Mouse (Mus musculus): ENCODE data around the gene Alg2. TPM values are rescaled to one million over a fixed set of nuclear protein-coding genes. Genes with fewer than 3 reads are reported as not detected.

The Alg2 gene
- 3.7 and 4.9 TPM in 2 replicates for total RNA-seq (2014; rRNA removed)
- polyA plus RNA-seq (2012; rRNA removed): 13.9 and 17.4 TPM in 2 replicates

DNA sequence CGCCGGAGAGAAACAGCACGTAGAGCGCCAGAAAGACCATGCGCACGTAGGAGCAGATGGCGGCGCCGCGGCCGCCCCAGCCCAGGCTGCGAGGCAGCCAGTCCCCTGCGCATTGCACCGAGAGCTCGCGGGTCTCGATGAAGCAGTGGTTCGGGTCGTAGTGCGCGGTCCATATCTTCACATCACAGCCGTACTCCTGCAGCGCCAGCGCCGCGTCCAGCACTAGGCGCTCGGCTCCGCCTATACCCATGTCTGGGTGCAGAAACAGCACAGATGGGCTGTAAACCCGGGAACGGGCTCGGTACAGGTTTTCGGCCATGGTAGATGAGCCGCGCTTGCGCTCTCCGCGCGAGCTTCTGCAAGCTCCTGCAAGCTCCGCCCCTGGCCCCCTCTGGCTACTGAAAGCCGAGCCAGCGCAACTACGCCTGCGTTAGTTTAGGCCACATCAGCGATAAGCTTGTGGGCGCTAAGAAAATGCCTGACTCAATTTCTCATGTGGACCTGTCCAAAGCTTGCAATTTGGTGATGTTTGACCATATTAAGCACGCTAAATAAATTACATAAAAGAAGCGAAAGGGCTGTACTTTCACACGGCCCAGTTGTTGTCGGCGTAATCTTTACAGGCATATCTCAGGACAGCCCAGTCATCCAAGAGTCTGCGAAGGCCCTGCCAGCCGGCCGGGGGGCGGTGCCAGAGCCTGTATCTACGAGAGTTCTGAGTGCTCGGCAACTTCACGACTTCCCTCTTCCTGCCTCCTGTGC lies at the start of gene Alg2, which contains the start of gene Sec61b:
Alg2 (minus strand) TSS at position 366 of the 762 bp plus-strand sequence.
Sec61b (plus strand) TSS at position 691 of the 762 bp plus-strand sequence.
- Histone ChIP-seq H3K27me3 (ENCODE audit: control insufficient read depth, insufficient read depth, low read length) (no peaks in the 10 kb centered on the region), H3K4me1 (ENCODE audit: control insufficient read depth, insufficient read depth, low read length) (peaks cover 5% of the 10 kb centered on the region), H3K27ac (replicated peaks; ENCODE audit: insufficient read depth, low read depth, low read length) (peak within 1 kb of the TSS; percentile 68), H3K9ac (ENCODE audit: low read depth, low read length) (peak within 1 kb of the TSS; percentile 91), H3K4me3 (ENCODE audit: insufficient read depth, low read depth, low read length) (peak within 1 kb of the TSS; percentile 94), H3K36me3 (ENCODE audit: control insufficient read depth, insufficient read depth, low read length) (peaks cover 34% of the 10 kb centered on the region), H3K79me2 (ENCODE audit: control insufficient read depth, insufficient read depth, low read length) (peaks cover 11% of the 10 kb centered on the region; the same call in 1 of the 2 replicates)
- TF ChIP-seq POLR2A (IDR thresholded peaks at IDR 0.05; ENCODE audit: extremely low read depth, insufficient read depth, low read length): peak; percentile 69; the same call in 1 of the 2 replicates
- TF ChIP-seq CTCF (IDR thresholded peaks at IDR 0.05; ENCODE audit: low read depth, low read length): no peak
- WGBS: under 1% methylated on average over 58 of the region's 58 CpGs
- peak; percentile 94 for DNase-seq (ENCODE audit: extremely low read depth, low read depth, low spot score)

DNA sequence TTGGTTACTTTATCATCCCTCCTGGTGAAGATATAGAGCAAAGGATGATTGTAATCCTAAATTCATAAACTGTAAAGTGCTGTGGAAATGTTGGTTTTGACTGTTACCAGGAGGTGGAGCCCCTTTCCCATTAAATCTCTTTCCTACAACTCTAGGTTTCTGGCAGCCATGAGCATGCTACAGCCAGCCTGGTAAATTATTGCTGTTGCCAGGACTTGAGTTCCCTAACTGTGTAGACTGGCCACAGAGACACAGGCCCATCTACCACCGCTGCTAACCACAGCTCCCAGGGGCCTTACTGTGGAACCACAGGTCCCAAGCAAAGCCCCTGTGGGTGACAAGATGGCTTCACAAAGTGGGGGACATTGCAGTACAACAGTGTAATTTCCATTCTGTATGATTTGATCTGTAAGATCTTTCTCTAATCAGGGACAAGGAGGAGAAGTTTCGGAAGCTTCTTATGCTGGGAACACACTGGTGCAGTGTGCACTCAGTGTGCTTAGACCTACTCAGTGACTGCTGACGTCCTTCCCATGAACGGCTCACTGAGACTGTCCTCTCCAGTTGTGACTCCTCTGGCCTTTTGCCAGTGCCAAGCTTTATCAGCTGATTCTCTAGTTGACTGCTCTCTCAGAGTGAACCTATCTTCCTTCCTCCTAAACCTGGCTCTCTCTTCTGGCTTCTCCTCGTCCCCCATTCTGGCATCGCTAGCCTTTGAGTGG lies 47.9 kb upstream of the Alg2 start:
- no peaks in the 10 kb centered on the region for H3K36me3 ChIP-seq (ENCODE audit: control insufficient read depth, insufficient read depth, low read length)
- 79% methylated on average over 6 of the region's 6 CpGs for WGBS
- no peak overlapping the region for H3K4me3 ChIP-seq (ENCODE audit: insufficient read depth, low read depth, low read length)
- peaks cover 3% of the 10 kb centered on the region; the same call in 1 of the 2 replicates for H3K27me3 ChIP-seq (ENCODE audit: control insufficient read depth, insufficient read depth, low read length)
- no peak overlapping the region for H3K27ac ChIP-seq (replicated peaks; ENCODE audit: insufficient read depth, low read depth, low read length)
- no peak for DNase-seq (ENCODE audit: extremely low read depth, low read depth, low spot score)
- no peaks in the 10 kb centered on the region for H3K4me1 ChIP-seq (ENCODE audit: control insufficient read depth, insufficient read depth, low read length)
- H3K79me2 ChIP-seq (ENCODE audit: control insufficient read depth, insufficient read depth, low read length): no peaks in the 10 kb centered on the region
- H3K9ac ChIP-seq (ENCODE audit: low read depth, low read length): no peak overlapping the region
- TF ChIP-seq POLR2A (IDR thresholded peaks at IDR 0.05; ENCODE audit: extremely low read depth, insufficient read depth, low read length) (no peak), CTCF (IDR thresholded peaks at IDR 0.05; ENCODE audit: low read depth, low read length) (no peak)

DNA sequence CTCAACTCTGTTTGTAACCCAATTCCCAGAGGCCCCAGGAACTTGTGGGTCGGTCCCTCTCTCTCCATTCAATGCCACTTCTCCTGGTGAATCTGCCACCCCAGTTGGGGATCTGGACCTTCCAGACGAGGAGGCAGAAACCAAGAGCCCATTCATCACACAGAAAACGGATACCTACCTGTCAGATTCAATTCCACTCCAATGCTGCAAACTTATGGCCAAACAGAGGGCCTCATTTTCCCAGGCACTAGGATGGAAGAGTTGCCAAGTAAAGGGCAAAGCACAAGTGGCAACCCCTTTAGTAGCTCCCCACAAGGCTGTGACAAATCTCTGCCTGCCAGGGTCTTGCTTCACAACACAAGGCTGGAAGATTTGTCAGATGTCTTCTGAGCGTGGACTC lies 45.9 kb upstream of the Alg2 start:
- Histone ChIP-seq H3K36me3 (ENCODE audit: control insufficient read depth, insufficient read depth, low read length) (no peaks in the 10 kb centered on the region), H3K4me1 (ENCODE audit: control insufficient read depth, insufficient read depth, low read length) (no peaks in the 10 kb centered on the region), H3K9ac (ENCODE audit: low read depth, low read length) (no peak overlapping the region), H3K27me3 (ENCODE audit: control insufficient read depth, insufficient read depth, low read length) (peaks cover 3% of the 10 kb centered on the region; the same call in 1 of the 2 replicates), H3K79me2 (ENCODE audit: control insufficient read depth, insufficient read depth, low read length) (no peaks in the 10 kb centered on the region), H3K27ac (replicated peaks; ENCODE audit: insufficient read depth, low read depth, low read length) (no peak overlapping the region), H3K4me3 (ENCODE audit: insufficient read depth, low read depth, low read length) (no peak overlapping the region)
- no peak for TF ChIP-seq POLR2A (IDR thresholded peaks at IDR 0.05; ENCODE audit: extremely low read depth, insufficient read depth, low read length)
- no peak for TF ChIP-seq CTCF (IDR thresholded peaks at IDR 0.05; ENCODE audit: low read depth, low read length)
- 61% methylated on average over 4 of the region's 4 CpGs for WGBS
- DNase-seq (ENCODE audit: extremely low read depth, low read depth, low spot score): no peak

DNA sequence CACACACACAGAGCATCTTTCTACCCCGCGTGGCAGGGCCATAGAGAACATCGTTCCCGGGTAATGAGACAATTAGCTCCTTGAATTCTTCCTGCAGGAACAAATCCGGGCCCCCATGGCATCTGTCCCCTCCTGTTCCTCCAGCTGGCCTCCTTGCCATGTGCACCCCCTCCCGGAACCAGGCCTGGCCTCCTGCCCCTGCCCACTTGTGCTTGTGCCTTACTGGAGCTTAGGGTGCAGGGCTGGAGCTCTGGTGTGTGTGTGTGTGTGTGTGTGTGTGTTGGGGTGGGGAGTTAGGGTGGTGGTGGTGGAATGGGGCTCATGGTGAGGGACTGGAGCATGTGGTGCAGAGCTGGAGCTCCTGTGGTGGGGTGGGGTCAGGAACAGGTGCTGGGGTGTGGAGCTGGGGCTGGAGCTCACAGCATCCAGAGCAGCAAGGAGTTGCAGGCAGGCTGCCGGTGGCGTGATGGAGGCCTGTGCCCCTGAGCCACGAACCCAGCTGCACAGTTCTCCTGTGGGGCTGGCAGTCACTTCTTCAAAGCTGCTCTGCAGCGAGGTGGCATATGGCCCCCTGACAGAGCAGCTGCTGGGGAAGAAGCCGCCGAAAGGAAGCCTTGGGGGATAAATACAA lies 44.5 kb upstream of the Alg2 start:
- no peaks in the 10 kb centered on the region for H3K36me3 ChIP-seq (ENCODE audit: control insufficient read depth, insufficient read depth, low read length)
- no peak overlapping the region for H3K27ac ChIP-seq (replicated peaks; ENCODE audit: insufficient read depth, low read depth, low read length)
- no peak overlapping the region for H3K9ac ChIP-seq (ENCODE audit: low read depth, low read length)
- H3K4me1 ChIP-seq (ENCODE audit: control insufficient read depth, insufficient read depth, low read length): no peaks in the 10 kb centered on the region
- H3K79me2 ChIP-seq (ENCODE audit: control insufficient read depth, insufficient read depth, low read length): no peaks in the 10 kb centered on the region
- no peak for TF ChIP-seq POLR2A (IDR thresholded peaks at IDR 0.05; ENCODE audit: extremely low read depth, insufficient read depth, low read length)
- no peak for TF ChIP-seq CTCF (IDR thresholded peaks at IDR 0.05; ENCODE audit: low read depth, low read length)
- H3K27me3 ChIP-seq (ENCODE audit: control insufficient read depth, insufficient read depth, low read length): peaks cover 3% of the 10 kb centered on the region; the same call in 1 of the 2 replicates
- WGBS: 72% methylated on average over 12 of the region's 12 CpGs
- no peak for DNase-seq (ENCODE audit: extremely low read depth, low read depth, low spot score)
- no peak overlapping the region for H3K4me3 ChIP-seq (ENCODE audit: insufficient read depth, low read depth, low read length)

DNA sequence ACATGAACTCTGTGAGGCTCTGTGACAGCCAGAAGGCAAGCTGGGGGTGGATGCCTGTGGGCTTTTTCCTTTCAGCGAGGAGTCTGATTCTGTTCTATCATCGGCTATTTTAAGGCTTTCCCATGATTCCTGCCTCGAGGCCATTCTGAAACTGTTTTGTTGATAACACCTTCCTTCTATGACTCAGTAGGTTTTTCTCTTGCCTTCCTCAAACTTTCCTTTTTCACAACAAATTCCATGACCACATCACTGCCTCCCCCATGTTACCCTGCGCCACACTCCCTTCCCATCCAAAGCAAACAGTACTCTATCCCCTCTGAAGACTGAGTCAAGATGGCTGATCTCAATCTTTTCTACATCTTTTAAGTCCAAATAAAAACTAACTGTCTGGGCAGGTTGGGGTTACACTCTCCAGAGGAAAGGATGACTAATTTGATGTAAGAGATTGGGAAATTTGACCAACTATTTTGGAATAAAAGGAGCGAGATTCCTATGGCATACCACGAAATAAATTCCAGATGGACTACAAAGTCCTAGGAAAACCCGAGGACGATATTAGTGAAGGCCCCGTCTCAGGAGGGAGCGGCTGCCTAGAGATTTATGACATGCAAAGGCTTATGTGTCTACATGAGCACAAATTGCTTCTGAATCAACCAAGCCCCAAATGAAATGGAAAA lies 30.8 kb upstream of the Alg2 start:
- TF ChIP-seq POLR2A (IDR thresholded peaks at IDR 0.05; ENCODE audit: extremely low read depth, insufficient read depth, low read length): no peak
- no peak for TF ChIP-seq CTCF (IDR thresholded peaks at IDR 0.05; ENCODE audit: low read depth, low read length)
- H3K27me3 ChIP-seq (ENCODE audit: control insufficient read depth, insufficient read depth, low read length): no peaks in the 10 kb centered on the region
- 85% methylated on average over 10 of the region's 10 CpGs for WGBS
- H3K79me2 ChIP-seq (ENCODE audit: control insufficient read depth, insufficient read depth, low read length): no peaks in the 10 kb centered on the region
- no peaks in the 10 kb centered on the region for H3K4me1 ChIP-seq (ENCODE audit: control insufficient read depth, insufficient read depth, low read length)
- no peak overlapping the region for H3K27ac ChIP-seq (replicated peaks; ENCODE audit: insufficient read depth, low read depth, low read length)
- no peak overlapping the region for H3K4me3 ChIP-seq (ENCODE audit: insufficient read depth, low read depth, low read length)
- H3K36me3 ChIP-seq (ENCODE audit: control insufficient read depth, insufficient read depth, low read length): no peaks in the 10 kb centered on the region
- no peak for DNase-seq (ENCODE audit: extremely low read depth, low read depth, low spot score)
- no peak overlapping the region for H3K9ac ChIP-seq (ENCODE audit: low read depth, low read length)

Measured in liver, adult 2 months (tissue).